Mouse (Mus musculus): ENCODE results near the gene Glrx3. TPM values are rescaled to one million over a fixed set of nuclear protein-coding genes. Genes with fewer than 3 reads are reported as not detected.
A peak's percentile ranks its signal among the peaks of the same experiment; 100 is the strongest.

The Glrx3 gene
- polyA plus RNA-seq, 1 experiment from 2014 or later, result 313 TPM

DNA sequence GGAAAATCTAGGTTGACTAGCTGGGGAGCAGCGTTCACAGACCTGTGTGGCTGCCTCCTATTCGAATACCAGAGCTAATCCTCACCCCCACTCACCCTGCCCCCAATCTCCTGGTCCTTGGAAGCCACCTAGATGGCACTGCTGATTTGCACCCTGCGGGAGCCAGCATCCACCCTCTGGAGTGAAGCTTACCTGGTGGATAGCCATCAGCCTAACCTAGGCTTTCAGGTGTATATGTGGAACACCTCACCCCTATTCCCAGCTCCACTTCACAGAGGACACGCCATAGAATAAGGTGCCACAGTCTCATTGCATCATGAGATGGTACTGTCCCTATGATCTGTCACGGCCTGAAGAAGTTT is 41.2 kb downstream of the Glrx3 start:
- H3K36me3 ChIP-seq, result no peaks in the 10 kb centered on the region
- ATAC-seq (ENCODE audit: low FRiP score, low read depth), result peak; percentile 76
- no peak overlapping the region for H3K27ac ChIP-seq
- no peaks in the 10 kb centered on the region for H3K9me3 ChIP-seq
- peak overlapping the region; percentile 56 for H3K4me2 ChIP-seq (replicated peaks)
- WGBS, result 32% methylated on average over 5 of the region's 5 CpGs
- H3K4me3 ChIP-seq, result 0 out of 2 replicates have a peak overlapping the region, but pooled peaks have one; percentile 15
- no peaks in the 10 kb centered on the region for H3K27me3 ChIP-seq (replicated peaks)
- 0 out of 2 replicates have a peak overlapping the region, but pooled peaks have one; percentile 36 for H3K9ac ChIP-seq
- peaks cover 3% of the 10 kb centered on the region; the same call in 1 of the 2 replicates for H3K4me1 ChIP-seq

DNA sequence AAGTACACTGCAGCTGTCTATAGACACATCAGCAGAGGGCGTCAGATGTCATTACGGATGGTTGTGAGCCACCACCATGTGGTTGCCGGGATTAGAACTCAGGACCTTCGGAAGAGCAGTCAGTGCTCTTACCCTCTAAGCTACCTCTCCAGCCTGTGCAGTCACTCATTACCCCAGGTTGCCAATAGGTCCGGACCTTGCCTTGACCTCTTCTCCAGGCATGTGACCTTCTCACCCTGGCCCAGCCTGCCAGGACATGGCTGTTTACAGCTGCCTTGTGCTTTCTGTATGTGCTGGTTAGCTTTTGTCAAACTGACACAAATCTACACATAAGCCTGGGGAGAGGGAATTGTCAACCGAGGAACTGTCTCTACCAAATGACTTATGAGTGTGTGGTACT is 43.4 kb downstream of the Glrx3 start:
- Histone ChIP-seq H3K9ac (no peak overlapping the region), H3K36me3 (no peaks in the 10 kb centered on the region), H3K4me1 (peaks cover 3% of the 10 kb centered on the region; the same call in 1 of the 2 replicates), H3K9me3 (no peaks in the 10 kb centered on the region), H3K4me3 (no peak overlapping the region), H3K4me2 (replicated peaks) (no peak overlapping the region), H3K27ac (no peak overlapping the region), H3K27me3 (replicated peaks) (no peaks in the 10 kb centered on the region)
- WGBS, result 73% methylated on average over 6 of the region's 6 CpGs
- ATAC-seq (ENCODE audit: low FRiP score, low read depth), result no peak

GRCm38 (mm10) chr7:137483987-137484386 is 46.6 kb downstream of the Glrx3 start:
- Histone ChIP-seq H3K4me2 (replicated peaks) (no peak overlapping the region), H3K9me3 (no peaks in the 10 kb centered on the region), H3K27ac (no peak overlapping the region), H3K36me3 (no peaks in the 10 kb centered on the region), H3K9ac (no peak overlapping the region), H3K4me3 (no peak overlapping the region), H3K27me3 (replicated peaks) (no peaks in the 10 kb centered on the region), H3K4me1 (no peaks in the 10 kb centered on the region)
- 88% methylated on average over 11 of the region's 11 CpGs for WGBS
- ATAC-seq (ENCODE audit: low FRiP score, low read depth), result no peak

DNA sequence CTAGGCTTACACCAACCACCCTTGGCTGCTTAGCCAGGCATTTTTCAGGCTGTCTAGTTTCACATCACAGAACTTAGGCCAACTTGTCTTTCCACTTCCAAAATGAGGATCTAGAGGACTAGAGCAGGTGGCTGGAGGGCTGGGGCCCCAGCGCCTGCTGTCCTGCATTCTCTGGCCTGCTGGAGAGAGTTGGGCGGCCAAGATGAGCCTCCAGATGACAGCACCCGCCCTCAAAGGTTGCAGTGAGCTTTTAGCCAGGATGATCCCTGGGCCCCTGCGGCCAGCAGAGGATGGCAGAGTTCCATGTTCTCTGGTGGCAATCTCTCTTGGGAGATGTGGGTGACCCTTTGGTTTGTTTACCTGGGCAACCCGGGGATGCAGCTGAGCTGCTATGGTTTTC is 51.0 kb downstream of the Glrx3 start:
- H3K4me3 ChIP-seq, result no peak overlapping the region
- no peaks in the 10 kb centered on the region for H3K9me3 ChIP-seq
- no peak overlapping the region for H3K27ac ChIP-seq
- H3K27me3 ChIP-seq (replicated peaks), result no peaks in the 10 kb centered on the region
- H3K9ac ChIP-seq, result no peak overlapping the region
- no peaks in the 10 kb centered on the region for H3K36me3 ChIP-seq
- H3K4me2 ChIP-seq (replicated peaks), result no peak overlapping the region
- no peak for ATAC-seq (ENCODE audit: low FRiP score, low read depth)
- 62% methylated on average over 5 of the region's 5 CpGs for WGBS
- H3K4me1 ChIP-seq, result no peaks in the 10 kb centered on the region

- no peak overlapping the region for H3K4me2 ChIP-seq (replicated peaks)
- H3K36me3 ChIP-seq, result no peaks in the 10 kb centered on the region
- H3K4me3 ChIP-seq, result no peak overlapping the region
- no peak overlapping the region for H3K27ac ChIP-seq
- H3K4me1 ChIP-seq, result no peaks in the 10 kb centered on the region
- 71% methylated on average over 4 of the region's 4 CpGs for WGBS
- H3K9ac ChIP-seq, result no peak overlapping the region
- no peak for ATAC-seq (ENCODE audit: low FRiP score, low read depth)
- H3K9me3 ChIP-seq, result no peaks in the 10 kb centered on the region
- H3K27me3 ChIP-seq (replicated peaks), result no peaks in the 10 kb centered on the region
These were observed 53.3 kb downstream of the Glrx3 start for GRCm38 (mm10) chr7:137490711-137491110.

- Histone ChIP-seq H3K27me3 (replicated peaks) (no peaks in the 10 kb centered on the region), H3K9me3 (no peaks in the 10 kb centered on the region), H3K4me2 (replicated peaks) (no peak overlapping the region), H3K9ac (no peak overlapping the region), H3K36me3 (no peaks in the 10 kb centered on the region), H3K27ac (no peak overlapping the region), H3K4me3 (no peak overlapping the region), H3K4me1 (no peaks in the 10 kb centered on the region)
- no peak for ATAC-seq (ENCODE audit: low FRiP score, low read depth)
- WGBS, result 88% methylated on average over 8 of the region's 8 CpGs
These were observed 55.0 kb downstream of the Glrx3 start for GRCm38 (mm10) chr7:137492307-137492973.

DNA sequence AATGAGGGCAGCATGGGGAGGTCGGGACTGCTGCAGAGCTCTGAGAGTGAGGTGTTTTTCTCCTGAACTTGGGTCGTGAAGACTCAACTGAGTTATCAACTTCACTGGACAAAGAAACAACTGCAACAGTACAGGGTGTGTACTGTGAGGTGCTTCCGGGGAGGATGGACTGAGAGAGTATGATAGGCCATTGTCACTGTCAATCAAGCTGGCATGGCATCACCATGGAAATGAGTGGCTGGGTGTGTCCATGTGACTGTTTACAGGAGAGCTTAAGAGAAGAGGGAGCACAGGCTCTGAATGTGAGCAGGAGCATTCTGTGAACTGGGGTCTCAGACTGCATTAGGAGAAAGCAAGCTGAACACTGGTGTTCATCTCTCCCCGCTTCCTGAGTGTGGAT is 61.3 kb downstream of the Glrx3 start:
- 81% methylated on average over 4 of the region's 4 CpGs for WGBS
- no peak overlapping the region for H3K4me2 ChIP-seq (replicated peaks)
- no peaks in the 10 kb centered on the region for H3K9me3 ChIP-seq
- H3K27ac ChIP-seq, result no peak overlapping the region
- H3K4me3 ChIP-seq, result no peak overlapping the region
- H3K4me1 ChIP-seq, result no peaks in the 10 kb centered on the region
- H3K9ac ChIP-seq, result no peak overlapping the region
- no peak for ATAC-seq (ENCODE audit: low FRiP score, low read depth)
- H3K27me3 ChIP-seq (replicated peaks), result no peaks in the 10 kb centered on the region
- no peaks in the 10 kb centered on the region for H3K36me3 ChIP-seq

GRCm38 (mm10) chr7:137517588-137517987 is 80.2 kb downstream of the Glrx3 start:
- Histone ChIP-seq H3K4me3 (no peak overlapping the region), H3K4me2 (replicated peaks) (no peak overlapping the region), H3K9ac (no peak overlapping the region), H3K36me3 (no peaks in the 10 kb centered on the region), H3K4me1 (0 out of 2 replicates have a peak, but pooled peaks cover 3% of the 10 kb centered on the region), H3K27me3 (replicated peaks) (no peaks in the 10 kb centered on the region), H3K9me3 (no peaks in the 10 kb centered on the region), H3K27ac (no peak overlapping the region)
- no peak for ATAC-seq (ENCODE audit: low FRiP score, low read depth)

GRCm38 (mm10) chr7:137518028-137518576 is 80.7 kb downstream of the Glrx3 start:
- H3K4me3 ChIP-seq, result no peak overlapping the region
- no peaks in the 10 kb centered on the region for H3K36me3 ChIP-seq
- H3K27me3 ChIP-seq (replicated peaks), result no peaks in the 10 kb centered on the region
- H3K4me2 ChIP-seq (replicated peaks), result no peak overlapping the region
- no peaks in the 10 kb centered on the region for H3K9me3 ChIP-seq
- no peak overlapping the region for H3K9ac ChIP-seq
- no peak overlapping the region for H3K27ac ChIP-seq
- 0 out of 2 replicates have a peak, but pooled peaks cover 3% of the 10 kb centered on the region for H3K4me1 ChIP-seq
- no peak for ATAC-seq (ENCODE audit: low FRiP score, low read depth)
- WGBS, result 73% methylated on average over 5 of the region's 5 CpGs

Other genes with a start within 250 kb of the Glrx3 start
- 19.1 and 20.0 TPM in 2 replicates for gene Ebf3, start 123.2 kb upstream of the Glrx3 start, polyA plus RNA-seq (2016; fragmentation: Nextera tagmentation; extraction: Ambion mirVana)
- 16.2 and 17.7 TPM in 2 replicates for gene 9430038I01Rik, start 26.9 kb upstream of the Glrx3 start, polyA plus RNA-seq (2016; fragmentation: Nextera tagmentation; extraction: Ambion mirVana)